Mouse (Mus musculus): ENCODE results near the gene Nckap5. TPM values are rescaled to one million over a fixed set of nuclear protein-coding genes. Genes with fewer than 3 reads are reported as not detected.
A peak's percentile ranks its signal among the peaks of the same experiment; 100 is the strongest.

The Nckap5 gene
- polyA plus RNA-seq, 1 experiment from 2014 or later, result 1.5 TPM

GRCm38 (mm10) chr1:126557791-126558294 is 272.8 kb downstream of the Nckap5 start:
- POLR2A ChIA-PET, result no interaction called here
- no peaks in the 10 kb centered on the region for H3K27me3 ChIP-seq
- no peak for TF ChIP-seq CTCF (IDR thresholded peaks at IDR 0.05)
- CTCF ChIA-PET, result interaction anchor here (1.5 to 1.9 kb wide), 2 partner anchors 10 to 46 kb away, joined by 4 to 5 read pairs; no protein-coding TSS in a partner anchor
- ATAC-seq (no peak), DNase-seq (ENCODE audit: low read depth, low spot score) (no peak)
- in situ Hi-C loops (cut with MboI; ENCODE audit: low pct_unique_long_range_greater_than_20kb), result no loop called here

- no peak for DNase-seq (ENCODE audit: low read depth, low spot score)
- ChIA-PET CTCF (interaction anchor here (0.8 to 1.0 kb wide), 2 partner anchors 12 to 15 kb away, joined by 3 to 5 read pairs; no protein-coding TSS in a partner anchor), POLR2A (no interaction called here)
- H3K27me3 ChIP-seq, result no peaks in the 10 kb centered on the region
- no peak for ATAC-seq
- in situ Hi-C loops (cut with MboI; ENCODE audit: low pct_unique_long_range_greater_than_20kb), result no loop called here
- no peak for TF ChIP-seq CTCF (IDR thresholded peaks at IDR 0.05)
These were observed 282.6 kb downstream of the Nckap5 start for GRCm38 (mm10) chr1:126547979-126548378.

GRCm38 (mm10) chr1:126544471-126544870 is 286.1 kb downstream of the Nckap5 start:
- ChIA-PET POLR2A (no interaction called here), CTCF (no interaction called here)
- no peaks in the 10 kb centered on the region for H3K27me3 ChIP-seq
- DNase-seq (ENCODE audit: low read depth, low spot score) (no peak), ATAC-seq (no peak)
- no peak for TF ChIP-seq CTCF (IDR thresholded peaks at IDR 0.05)
- in situ Hi-C loops (cut with MboI; ENCODE audit: low pct_unique_long_range_greater_than_20kb), result no loop called here

DNA sequence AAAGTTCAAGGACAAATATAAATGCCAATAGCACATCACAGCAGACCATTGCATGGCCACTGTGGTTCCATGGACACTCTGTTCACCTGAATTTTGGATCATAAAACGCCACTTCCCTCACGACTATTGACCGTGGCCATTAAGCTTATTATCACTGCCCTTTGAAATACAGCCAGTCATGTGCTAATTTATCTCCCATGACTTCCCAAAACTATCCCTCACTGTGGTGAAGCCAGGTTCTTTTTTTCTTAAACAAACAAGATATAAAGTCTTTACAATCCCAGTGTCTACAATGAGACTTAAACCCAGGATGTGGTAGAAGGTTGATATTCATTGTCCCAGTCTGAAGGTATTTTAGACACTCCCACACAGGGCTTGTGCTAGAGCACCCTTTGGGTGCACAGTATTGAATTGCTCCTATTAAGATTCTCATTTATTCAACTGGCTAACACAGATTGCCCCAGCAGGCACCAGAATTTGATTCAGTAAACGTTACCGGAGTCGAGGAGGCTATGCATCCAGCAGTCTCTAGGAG is 293.3 kb downstream of the Nckap5 start:
- in situ Hi-C loops (cut with MboI; ENCODE audit: low pct_unique_long_range_greater_than_20kb), result no loop called here
- ATAC-seq (no peak), DNase-seq (ENCODE audit: low read depth, low spot score) (no peak)
- ChIA-PET POLR2A (no interaction called here), CTCF (no interaction called here)
- TF ChIP-seq CTCF (IDR thresholded peaks at IDR 0.05), result no peak
- no peaks in the 10 kb centered on the region for H3K27me3 ChIP-seq

- POLR2A ChIA-PET, result no interaction called here
- H3K27me3 ChIP-seq, result no peaks in the 10 kb centered on the region
- peak; percentile 25 for DNase-seq (ENCODE audit: low read depth, low spot score)
- in situ Hi-C loops (cut with MboI; ENCODE audit: low pct_unique_long_range_greater_than_20kb), result no loop called here
- CTCF ChIA-PET, result no interaction called here
- no peak for TF ChIP-seq CTCF (IDR thresholded peaks at IDR 0.05)
- ATAC-seq, result peak; percentile 60
These were observed 295.1 kb downstream of the Nckap5 start for GRCm38 (mm10) chr1:126535527-126535926.

- POLR2A ChIA-PET, result no interaction called here
- CTCF ChIA-PET, result interaction anchor here (1.0 to 1.3 kb wide), 2 partner anchors 10 to 17 kb away, joined by 3 to 4 read pairs; no protein-coding TSS in a partner anchor
- TF ChIP-seq CTCF (IDR thresholded peaks at IDR 0.05), result no peak
- DNase-seq (ENCODE audit: low read depth, low spot score), result no peak
- in situ Hi-C loops (cut with MboI; ENCODE audit: low pct_unique_long_range_greater_than_20kb), result no loop called here
- H3K27me3 ChIP-seq, result no peaks in the 10 kb centered on the region
- ATAC-seq, result no peak
These were observed 296.6 kb downstream of the Nckap5 start for GRCm38 (mm10) chr1:126534046-126534445.

DNA sequence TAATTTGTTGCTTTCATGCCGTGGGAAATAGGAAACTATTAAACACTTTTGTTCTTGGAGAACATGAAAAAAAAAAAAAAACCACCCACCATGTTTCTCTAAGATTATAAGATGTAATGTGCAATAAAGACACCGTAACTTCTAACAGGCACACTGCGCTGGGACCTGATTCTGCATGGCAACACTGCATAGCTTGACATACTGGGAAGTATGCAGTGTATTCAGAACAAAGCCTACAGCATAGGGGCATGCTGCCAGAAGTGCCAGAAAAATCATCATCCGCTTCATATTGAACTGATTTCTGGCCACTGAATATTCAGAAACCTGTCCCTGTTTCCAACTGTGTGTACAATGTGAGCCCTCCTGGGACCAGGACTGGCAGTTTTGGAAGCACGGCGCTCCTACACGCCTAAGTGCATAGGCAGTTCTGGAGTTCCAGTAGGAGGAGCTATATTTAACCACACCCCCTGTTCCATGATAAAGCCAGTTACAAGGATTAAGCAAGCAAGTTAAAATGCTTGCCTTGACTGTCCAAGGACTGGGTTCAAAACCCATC is 302.5 kb downstream of the Nckap5 start:
- no peak for TF ChIP-seq CTCF (IDR thresholded peaks at IDR 0.05)
- ChIA-PET CTCF (no interaction called here), POLR2A (no interaction called here)
- in situ Hi-C loops (cut with MboI; ENCODE audit: low pct_unique_long_range_greater_than_20kb), result no loop called here
- no peak for DNase-seq (ENCODE audit: low read depth, low spot score)
- H3K27me3 ChIP-seq, result no peaks in the 10 kb centered on the region
- no peak for ATAC-seq

DNA sequence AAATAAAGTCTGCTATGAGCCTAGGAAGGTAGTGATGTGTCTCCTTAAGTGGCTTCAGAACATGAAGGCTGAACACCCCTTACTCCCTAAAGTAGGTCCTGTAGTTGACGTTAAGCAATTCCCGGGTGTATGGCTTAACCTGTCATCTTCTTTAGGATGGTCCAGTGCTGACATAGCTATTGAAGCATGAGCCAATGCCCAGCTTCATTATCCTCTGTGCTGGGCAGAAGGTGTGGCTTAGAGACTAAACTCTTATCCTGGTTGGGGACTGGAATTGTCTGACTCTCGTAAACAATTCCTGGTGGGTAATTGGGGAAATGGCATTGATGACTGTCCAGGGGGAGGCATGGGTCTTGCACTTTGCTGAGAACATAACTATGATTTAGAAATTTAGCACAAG is 312.5 kb downstream of the Nckap5 start:
- in situ Hi-C loops (cut with MboI; ENCODE audit: low pct_unique_long_range_greater_than_20kb), result no loop called here
- no peak for TF ChIP-seq CTCF (IDR thresholded peaks at IDR 0.05)
- DNase-seq (ENCODE audit: low read depth, low spot score), result no peak
- POLR2A ChIA-PET, result no interaction called here
- CTCF ChIA-PET, result no interaction called here
- no peak for ATAC-seq
- no peaks in the 10 kb centered on the region for H3K27me3 ChIP-seq

- TF ChIP-seq CTCF (IDR thresholded peaks at IDR 0.05), result no peak
- POLR2A ChIA-PET, result no interaction called here
- no peaks in the 10 kb centered on the region for H3K27me3 ChIP-seq
- in situ Hi-C loops (cut with MboI; ENCODE audit: low pct_unique_long_range_greater_than_20kb), result no loop called here
- ATAC-seq (no peak), DNase-seq (ENCODE audit: low read depth, low spot score) (no peak)
- CTCF ChIA-PET, result no interaction called here
These were observed 313.2 kb downstream of the Nckap5 start for GRCm38 (mm10) chr1:126517427-126517826.

- ChIA-PET CTCF (no interaction called here), POLR2A (no interaction called here)
- H3K27me3 ChIP-seq, result no peaks in the 10 kb centered on the region
- no peak for TF ChIP-seq CTCF (IDR thresholded peaks at IDR 0.05)
- in situ Hi-C loops (cut with MboI; ENCODE audit: low pct_unique_long_range_greater_than_20kb), result no loop called here
- DNase-seq (ENCODE audit: low read depth, low spot score) (no peak), ATAC-seq (no peak)
These were observed 315.4 kb downstream of the Nckap5 start for GRCm38 (mm10) chr1:126515054-126515756.

DNA sequence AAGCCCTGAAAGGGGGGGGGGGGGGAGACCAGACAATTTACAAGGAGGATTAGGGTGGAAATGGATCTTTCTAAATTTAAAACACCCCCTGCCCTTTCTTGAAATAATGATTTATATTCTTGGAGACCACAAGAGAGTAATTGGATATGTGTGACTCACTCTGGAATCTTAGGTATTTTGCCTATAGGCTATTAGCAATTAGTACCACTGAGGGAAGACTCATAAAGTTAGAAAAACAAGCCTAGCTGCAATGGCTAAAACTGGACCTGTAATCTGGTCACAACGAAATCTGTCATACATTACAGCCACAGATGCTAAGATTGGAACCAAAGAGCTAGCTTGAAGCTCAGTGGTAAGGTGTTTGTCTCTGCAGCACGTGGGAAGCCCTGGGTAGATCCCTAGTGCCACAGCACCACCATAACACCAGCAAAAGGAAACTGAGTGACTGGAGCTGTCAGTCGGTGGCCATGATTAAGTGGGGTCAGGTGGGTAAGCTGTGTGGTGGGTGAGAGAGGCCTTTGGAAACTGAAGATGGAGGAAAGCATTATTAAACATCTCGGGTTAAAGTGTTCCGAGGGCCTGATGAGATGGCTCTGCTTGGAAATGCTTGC is 318.7 kb downstream of the Nckap5 start:
- no peak for TF ChIP-seq CTCF (IDR thresholded peaks at IDR 0.05)
- H3K27me3 ChIP-seq, result no peaks in the 10 kb centered on the region
- DNase-seq (ENCODE audit: low read depth, low spot score), result peak; percentile 54
- peak; percentile 85 for ATAC-seq
- ChIA-PET CTCF (interaction anchor here (0.9 to 1.7 kb wide), 3 partner anchors 10 to 45 kb away, joined by 3 to 5 read pairs (median 3); no protein-coding TSS in a partner anchor), POLR2A (interaction anchor here (0.6 to 0.7 kb wide), 2 partner anchors 148 to 993 kb away, joined by 3 read pairs; no protein-coding TSS in a partner anchor)
- in situ Hi-C loops (cut with MboI; ENCODE audit: low pct_unique_long_range_greater_than_20kb), result no loop called here
